Mouse (Mus musculus): ENCODE results near the gene Gm2a.

DNA sequence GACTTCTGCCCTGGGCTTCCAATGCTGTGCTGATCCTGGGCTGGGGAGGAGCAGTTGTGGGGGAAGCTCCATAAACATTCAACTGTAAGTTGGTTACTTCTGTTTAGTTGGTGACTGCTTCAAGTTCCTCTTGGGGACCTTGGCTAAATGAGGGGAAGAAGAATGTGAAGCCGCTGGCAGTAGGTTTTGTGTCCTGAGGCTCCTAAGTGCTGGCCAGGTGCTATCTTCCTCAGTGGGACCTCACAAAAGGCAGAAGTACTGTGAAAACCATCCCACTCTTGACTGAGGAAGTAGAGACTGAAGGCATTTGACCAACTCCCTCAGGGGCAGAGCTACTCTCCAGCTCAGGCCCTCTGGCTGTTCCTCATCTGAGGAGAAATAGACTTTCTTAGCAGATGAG lies 8.7 kb downstream of the Gm2a start:
- TF ChIP-seq POLR2A (IDR thresholded peaks at IDR 0.05; ENCODE audit: control insufficient read depth, extremely low read depth, insufficient read depth, low read length, poor library complexity): no peak
- no peak for TF ChIP-seq CTCF (IDR thresholded peaks at IDR 0.05; ENCODE audit: borderline replicate concordance, control insufficient read depth, extremely low read depth, insufficient read depth, low read length, poor library complexity)

All from thymus, adult 2 months (tissue).